Mouse (Mus musculus) layer of hippocampus, postnatal 14 days (tissue): Measurements from ENCODE around the gene Ngdn. TPM values are rescaled to one million over a fixed set of nuclear protein-coding genes. Genes with fewer than 3 reads are reported as not detected.
"Not testable (repeated sequence)": the region's sequence is repeated elsewhere in the genome, so short reads cannot be mapped to it uniquely, and the experiment has no call there.

ENCODE experiments used
- DNase-seq, 2 experiments: peaks; one replicate each; pipeline ENCODE4 v3.0.0; 2021 to 2022; ENCODE audit warnings: low spot score in 2 of 2, mixed read lengths in 1 of 2
- total RNA-seq, 2 experiments: library from RNA; stranded (reverse); gene quantifications; 2 replicates each; pipeline ENCODE4 v1.2.3; 2021

Ngdn gene
- total RNA-seq, 2 experiments from 2014 or later: 28.6 to 33.5 TPM

DNA sequence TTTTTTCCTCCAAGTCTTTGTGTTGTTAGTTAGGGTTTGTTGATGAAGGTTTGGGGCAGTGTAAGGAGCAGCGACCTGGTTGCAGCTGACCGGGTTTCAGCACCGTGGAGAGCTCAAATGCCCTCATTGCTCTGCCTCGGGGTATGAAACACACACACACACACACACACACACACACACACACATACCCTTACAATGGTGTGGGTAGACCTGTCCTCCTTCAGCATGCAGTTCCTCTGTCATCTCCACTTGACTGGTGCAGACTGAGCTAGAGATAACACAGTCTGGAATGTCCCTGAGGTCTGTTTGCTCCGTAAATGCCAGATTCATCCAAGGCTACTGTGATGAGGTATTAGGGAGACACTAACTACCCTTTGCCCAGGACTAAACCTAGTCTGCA, 12.0 kb downstream of the Ngdn start:
- DNase-seq: no peak

DNA sequence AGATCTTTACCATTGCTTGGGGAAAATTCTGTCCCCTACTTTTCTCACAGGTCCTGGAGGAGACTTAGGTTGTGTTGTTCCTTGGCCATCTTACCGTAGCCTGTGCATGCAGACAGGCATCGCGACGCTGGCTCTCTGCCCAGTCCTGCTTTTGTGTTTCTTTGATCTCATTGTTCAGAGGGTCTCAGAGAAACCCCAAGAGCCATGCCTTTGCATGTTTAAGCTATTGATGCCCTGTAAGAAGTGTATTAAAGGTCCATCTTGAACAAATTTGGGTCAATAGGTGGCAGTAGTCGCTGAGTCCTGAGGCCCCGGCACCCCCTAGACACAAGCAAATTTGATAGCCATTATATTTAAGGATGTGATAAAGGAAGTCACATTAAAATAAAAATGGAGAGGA, 12.4 kb downstream of the Ngdn start:
- DNase-seq: no peak

DNA sequence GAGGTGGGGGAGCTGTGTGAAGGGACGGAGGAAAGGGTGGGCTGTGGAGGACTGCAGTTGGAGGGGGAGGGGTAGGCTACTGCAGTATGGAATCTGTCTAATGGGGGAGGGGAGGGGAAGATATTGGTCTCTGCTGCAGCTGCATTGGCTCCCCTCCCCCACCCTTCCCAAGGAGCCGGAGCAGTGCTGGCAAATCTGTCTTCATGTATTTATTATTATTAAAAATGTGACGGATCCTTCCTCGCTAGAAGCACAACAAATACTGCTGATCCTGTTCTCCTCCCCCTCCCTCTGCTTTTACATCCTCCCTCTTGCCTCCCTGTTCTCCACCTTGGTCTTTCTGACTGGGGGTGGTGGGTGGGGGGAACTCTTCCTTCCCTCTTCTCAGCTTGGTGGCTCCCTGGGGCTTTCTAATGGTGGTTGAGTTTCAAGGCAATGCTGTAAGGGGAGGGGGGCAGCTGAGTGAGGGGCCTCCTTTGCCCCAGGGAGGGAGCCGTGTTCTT, 13.1 kb downstream of the Ngdn start:
- no peak for DNase-seq

DNA sequence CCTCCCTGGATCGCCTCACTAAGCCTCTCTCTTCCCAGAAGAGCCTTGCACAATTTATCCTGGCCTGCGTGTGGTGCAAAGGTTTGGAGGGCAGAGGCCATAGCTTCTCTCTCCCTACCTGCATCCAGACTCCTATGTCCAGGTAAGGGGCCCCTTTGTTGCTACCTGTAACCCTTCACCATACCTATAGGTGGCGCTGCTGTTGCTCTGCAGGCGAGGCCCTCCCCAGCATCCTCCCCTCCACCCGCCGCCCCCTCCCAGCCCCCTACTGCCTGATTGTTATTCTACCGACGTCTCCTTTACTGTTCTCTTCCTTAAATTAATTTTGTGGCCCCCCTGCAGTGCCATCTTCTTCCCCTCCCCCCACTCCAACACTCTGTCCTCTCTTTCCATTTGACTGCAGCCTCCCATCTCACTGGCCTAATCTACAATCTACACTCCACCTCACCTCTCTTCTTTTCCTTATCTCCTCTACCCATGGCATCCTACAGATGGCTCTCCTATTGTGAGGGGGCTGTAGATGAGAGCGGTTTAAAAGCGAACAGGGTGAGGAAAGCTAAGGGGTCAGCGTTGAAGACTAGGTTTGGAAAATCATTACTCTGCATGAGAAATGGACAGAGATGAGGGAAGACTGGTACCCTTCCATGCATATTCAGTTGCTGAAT, 13.9 kb downstream of the Ngdn start:
- DNase-seq: no peak

DNA sequence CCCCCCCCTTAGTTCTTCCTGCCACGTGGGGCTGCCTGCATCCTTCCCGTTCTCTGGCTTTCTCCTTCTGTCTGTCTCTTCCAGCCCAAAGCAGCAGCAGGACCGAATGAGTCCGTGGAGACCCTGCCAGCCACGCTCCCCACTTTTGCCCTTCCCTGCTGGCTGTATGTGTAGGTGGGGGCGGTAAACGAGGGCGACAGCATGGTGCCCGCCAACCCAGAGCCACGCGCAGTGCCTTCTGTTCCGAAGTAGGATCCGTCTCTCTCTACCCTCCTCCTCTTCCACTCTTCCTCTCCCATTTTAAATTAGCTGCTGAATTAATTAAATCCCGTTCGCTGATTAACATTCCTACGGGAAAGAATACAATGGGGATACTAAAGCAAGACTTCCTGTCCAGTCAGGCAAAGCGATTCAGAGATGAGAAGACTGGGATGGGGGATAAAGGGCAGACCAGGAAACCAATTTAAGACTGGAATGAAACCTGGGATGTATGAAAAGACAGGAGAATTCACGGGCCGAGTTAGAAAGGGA, 17.5 kb downstream of the Ngdn start:
- DNase-seq: peak; percentile 40 to 71

DNA sequence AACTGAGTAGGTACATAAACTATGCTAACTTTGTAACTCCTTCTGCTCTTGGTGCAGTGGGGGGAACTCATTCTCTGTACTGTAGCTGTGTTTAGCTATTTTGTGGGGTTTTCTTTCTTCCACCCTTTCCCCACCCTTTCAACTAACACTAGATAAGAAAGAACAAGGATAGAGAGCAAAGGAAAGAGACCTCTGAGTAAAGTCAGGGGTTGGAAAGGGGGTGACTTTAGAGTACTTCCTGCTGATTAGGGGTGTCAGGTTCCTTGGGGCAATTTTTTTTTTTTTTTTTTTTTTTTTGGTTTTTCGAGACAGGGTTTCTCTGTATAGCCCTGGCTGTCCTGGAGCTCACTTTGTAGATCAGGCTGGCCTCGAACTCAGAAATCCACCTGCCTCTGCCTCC, 28.4 kb downstream of the Ngdn start:
- not testable (repeated sequence) for DNase-seq

DNA sequence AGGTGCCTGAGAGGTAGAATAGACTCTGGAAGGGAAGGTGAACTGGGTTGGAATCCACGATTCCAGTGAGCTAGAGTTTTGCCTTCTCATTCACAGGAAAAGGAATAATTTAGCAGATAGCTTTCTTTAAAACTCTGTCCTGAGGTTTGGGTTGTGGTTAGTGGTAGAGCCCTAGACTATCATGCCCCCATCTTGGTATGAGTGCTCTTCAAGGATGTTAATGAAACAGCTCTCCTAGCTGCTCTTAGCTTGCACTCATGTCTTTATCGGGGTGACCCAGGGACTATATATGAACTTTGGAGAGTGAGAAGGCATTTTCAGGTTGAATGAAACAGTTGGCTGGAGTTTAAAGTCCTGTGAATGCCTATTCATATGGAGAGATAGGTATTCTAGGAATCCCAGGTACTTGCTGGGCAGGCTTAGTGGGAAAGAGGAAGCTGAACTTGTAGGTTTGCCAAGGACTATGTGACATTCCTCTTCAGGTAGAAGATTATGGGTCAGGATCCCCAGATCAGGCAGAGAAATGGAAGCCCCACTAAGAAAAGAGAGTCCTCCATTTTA, 32.8 kb downstream of the Ngdn start:
- DNase-seq: no peak

DNA sequence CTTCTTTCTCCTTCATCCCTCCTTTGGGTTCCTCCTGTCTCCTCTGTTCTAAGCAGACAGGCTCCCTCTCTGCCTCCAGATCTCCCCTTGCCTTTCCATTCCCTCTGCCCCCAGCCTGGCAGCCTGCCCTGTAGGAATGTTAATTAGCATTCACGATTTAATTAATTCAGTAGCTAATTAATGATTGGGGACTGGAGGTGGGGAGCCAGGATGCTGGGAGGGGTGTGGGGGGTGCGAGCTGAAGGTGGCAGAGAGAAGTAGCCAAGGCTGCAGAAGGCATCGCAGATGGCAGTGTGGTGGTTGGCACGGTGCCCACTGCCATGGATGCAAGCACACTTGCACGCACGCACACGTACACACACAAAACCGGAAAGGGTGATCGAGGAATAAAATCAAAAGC, 37.2 kb downstream of the Ngdn start:
- peak; percentile 89 to 96 for DNase-seq

DNA sequence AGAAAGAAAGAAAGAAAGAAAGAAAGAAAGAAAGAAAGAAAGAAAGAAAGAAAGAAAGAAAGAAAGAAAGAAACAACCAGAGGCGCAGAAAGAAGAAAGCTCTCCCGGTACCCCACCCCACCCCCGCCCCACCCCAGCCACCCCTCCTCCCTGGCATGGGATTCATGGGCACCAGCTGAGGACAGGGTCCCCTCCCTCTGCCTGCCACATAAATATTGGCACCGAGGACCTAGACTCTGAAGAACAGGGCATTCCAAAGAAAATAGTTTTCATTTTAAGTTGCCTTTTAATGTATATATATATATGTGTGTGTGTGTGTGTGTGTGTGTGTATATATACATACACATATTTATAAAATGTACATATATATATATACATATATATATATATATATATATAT, 37.8 kb downstream of the Ngdn start:
- DNase-seq: no peak

DNA sequence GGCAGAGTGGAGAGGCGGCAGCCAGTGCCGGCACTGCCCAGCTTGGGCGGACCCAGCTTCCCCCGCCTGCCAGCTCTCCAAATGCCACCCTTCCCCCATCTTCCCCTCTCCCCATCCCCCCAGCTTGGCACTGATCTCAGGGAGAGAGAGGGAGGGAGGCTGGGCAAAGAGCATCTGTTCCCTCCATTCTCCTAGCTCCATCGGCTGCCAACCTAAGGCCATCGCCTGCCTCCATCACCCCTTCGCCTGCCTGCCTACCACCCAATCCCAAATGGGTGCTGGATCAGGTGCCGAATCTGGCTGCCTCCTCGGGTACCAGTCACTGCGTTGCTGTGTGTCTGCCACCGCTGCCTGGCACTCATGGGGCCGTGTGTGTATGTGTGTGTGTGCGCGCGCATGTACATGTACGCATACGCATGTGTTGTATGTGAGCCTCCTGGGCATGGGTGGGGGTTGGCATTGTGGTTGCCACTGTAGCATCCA, 38.5 kb downstream of the Ngdn start:
- peak in 1 of 2 experiments; percentile 89 for DNase-seq

DNA sequence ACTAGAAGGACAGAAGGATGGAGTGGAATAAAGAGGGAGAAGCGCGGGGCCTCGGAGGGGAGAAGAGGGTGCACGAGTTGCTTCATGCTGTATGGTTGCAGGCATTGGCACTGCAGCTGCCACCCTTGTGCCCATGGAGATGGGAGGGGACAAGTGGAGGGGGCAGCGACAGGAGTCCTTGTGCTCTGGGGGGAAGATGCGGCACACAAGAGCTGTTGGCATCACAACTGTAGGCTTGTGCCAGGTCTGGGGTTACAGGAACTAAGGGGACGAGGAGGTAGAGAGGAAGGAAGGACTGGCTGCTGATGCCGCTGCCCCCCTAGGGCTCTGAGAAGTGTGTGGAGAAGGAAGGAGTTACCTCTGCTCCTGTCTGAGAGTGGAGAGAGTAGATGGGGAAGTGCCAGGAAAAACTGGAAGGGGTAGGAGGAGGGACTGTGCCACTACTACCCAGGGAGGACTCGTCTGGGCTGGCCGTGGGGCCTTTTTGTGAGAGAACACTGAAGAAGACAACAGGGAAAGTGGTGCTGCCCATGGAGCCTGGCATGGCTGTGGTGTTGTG, 39.0 kb downstream of the Ngdn start:
- DNase-seq: peak in 1 of 2 experiments; percentile 84

DNA sequence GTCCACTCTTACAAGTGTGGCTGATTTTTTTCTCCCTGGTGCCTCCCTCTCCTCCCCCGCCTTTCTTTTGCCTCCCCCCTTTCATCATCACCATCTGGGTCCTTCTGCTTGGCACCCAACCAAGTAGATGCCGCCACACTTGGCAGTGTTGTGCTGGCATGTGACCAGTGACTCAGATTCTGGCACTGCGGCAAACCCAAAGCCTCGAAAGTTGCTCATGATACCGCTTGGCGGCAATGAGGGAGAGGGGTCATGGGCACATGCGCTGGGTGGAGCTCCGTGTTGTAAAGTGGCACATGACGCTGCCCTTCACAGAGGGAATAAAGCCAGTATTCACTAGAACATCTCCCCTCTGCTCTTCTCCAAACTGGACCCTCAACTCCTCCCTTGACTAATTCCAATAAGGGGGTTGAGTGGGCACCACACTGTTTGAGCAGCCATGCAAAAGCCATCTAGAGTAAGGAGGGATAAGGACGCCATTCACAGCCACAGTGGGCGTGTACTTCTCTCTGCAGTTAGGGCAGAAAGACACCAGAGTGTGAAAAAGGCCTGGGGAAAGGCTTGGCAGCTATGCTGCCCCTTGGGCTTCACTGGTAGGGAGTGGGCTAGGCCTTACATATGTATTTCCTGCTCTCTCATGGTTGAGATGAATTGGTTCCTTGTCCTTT, 40.0 kb downstream of the Ngdn start:
- peak; percentile 91 to 93 for DNase-seq

DNA sequence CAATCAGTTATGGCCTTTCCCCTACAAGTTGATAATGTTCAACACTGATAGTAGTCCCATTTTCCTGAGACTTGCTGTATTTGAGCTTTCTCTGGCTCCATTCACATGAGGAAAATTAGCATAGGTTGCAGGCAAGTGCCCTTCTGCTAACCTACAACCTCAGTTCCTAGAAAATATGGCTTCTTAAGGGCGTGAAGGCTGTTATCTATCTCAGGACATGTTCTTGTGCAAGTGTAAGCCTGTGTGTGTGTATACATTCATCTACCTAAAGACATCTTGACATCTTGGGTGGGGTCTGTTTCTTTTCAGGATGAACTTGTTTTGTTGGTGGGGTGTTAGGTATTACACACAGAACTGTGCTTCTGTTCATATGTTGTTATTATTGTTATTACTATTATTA, 43.8 kb downstream of the Ngdn start:
- no peak for DNase-seq

DNA sequence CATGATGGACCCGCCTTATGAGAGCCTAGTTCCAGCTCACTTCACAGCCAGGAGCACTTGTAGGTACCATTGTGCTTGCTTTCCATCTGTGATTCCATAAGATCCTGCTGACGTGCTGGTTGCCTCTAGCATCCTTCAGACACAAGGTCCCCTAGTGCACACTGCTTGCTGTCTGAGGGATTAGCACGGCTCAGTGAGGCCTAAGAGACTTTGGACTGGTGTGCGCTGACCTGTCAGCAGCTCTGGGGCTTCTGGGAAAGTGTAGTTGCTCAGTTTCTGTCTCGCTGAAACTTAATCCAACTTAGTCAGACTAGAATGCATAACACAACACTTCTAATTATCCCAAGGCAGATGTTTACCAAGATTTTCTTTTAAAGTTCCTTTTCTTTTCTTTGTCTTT, 44.7 kb downstream of the Ngdn start:
- DNase-seq: no peak

DNA sequence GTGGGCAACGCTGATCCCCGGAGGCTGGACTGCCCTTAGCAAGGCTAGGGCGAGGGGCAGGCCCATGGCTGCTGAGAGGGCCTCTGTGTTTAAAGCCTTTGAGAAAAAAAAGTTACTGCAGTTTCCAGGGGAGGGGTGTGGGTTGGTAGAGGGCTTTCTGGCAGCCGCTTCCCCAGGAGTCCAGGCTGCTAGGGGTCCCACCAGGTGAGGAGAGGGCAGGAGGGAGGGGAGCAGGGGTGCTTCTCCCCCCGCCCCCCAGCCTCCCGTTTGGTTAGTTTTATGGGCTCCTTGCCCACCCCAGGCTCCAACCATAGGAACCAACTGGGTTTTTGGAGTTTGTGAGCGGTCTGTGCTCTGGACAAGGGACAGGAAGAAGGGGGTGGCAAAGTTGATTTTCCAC, 46.6 kb downstream of the Ngdn start:
- DNase-seq: no peak

DNA sequence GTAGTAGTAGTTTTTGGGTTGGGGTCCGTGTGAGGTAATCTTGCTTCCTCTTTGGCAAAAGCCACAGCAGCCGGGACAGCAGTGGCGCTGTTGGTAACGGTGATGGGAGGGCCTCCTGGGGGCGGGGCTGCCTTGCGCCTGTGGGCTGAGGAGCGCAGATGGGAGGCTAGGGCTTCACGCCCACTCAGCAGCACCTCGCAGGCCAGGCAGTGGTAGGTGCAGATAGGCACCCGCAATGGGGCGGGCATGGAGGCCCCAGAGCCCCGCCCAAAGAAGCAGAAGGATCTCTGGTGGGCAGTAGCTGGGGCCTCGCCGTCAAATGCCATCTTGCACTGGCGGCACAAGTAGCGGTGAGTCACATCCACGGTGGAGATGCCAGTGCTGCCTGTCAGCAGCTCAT, 47.4 kb downstream of the Ngdn start:
- DNase-seq: no peak

DNA sequence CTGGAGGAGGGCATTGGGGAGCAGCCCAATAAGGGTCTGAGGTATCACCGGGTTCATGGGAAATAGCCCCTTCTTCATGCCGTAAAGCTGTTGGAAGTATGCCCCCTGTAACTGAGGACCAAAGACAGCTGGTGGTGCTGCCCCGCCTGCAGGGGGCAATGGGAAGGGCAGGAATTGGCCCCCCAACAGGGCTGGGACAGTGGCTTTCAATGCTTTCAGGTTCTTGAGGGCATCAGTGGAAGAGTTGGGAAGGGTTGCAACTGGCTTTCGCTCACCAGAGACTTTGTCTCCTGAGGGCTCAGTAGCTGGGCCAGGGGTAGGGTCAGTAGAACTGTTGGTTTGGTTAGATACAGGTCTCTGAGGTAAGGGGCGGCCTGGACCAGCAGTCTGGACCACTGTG, 47.9 kb downstream of the Ngdn start:
- no peak for DNase-seq

DNA sequence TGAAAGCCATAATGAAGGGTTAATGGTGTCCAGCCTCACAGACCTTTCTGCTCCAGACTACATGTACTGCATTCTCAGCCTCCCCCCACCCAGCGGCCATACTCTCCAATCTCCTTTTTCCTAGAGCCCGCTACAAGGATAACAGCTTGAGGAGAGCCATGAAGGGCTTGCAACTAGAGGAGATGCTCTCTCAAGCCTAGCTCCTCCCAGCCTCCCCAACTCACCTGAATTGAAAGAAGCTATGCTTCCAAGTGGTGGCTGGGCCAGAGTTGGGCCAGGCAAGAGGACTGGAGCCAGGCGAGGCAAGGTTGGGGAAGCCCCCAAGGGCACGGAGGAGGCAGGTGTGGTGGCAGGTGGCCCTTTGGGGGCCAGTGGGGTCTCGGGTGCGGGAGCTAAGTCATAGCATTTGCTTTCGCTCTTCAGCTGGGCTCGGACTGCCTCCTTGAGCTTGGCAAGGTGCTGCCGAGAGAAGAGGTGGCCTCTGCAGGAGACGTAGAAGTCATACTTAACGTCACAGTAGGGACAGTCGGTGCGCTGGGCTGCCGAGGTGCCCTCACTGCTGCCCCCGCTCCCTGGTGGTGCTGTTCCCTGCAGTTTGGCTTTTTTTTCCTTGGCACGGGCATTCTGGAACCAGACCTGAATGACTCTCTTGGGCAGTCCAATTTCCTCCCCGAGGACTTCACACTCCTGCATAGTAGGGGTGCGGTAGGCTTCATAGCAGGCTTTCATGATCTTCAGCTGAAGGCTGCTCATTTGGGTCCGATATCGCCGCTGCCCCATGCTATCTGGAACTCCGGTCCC, 48.5 kb downstream of the Ngdn start:
- no peak for DNase-seq

DNA sequence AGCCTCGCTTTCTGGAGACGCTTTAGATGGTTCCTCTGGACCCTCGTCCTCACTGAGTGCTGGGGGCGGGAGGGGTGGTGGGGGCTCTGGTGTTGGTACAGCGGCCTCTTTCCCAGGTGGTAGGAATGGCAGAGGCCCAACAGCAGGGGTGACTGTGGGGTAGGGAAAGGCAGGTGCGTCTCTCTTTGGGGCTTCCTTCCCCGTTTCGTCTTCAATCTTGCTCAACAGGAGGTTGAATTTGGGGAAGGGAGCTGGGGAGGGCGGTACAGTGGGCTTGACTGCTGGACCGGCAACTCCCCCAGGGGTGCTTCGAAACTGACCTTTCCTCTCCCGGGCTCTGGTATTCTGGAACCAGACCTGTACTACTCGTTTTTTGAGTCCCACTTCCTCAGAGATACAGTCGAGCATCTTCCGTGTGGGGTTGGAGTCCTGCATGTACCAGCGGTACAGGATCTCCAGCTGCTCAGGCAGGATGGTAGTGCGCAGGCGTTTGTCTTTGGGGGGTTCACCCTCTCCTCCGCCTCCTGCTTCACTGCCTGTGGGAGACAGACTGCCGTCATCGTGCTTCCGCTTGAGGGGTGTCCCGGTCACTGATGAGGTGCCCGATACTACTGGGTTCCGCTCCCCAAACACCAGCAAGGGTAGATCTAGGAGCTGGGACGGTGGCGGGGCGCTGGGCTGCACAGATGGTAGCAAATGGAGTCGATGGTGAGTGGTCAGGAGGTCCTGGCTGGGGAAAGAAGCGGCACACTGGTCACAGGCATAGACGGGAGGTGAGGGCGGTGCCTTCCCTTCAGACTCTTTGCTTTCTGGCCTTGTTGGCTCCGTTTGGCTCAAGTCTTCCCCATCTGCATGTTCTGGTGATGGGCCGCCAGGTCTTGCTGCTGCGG, 49.5 kb downstream of the Ngdn start:
- no peak for DNase-seq

DNA sequence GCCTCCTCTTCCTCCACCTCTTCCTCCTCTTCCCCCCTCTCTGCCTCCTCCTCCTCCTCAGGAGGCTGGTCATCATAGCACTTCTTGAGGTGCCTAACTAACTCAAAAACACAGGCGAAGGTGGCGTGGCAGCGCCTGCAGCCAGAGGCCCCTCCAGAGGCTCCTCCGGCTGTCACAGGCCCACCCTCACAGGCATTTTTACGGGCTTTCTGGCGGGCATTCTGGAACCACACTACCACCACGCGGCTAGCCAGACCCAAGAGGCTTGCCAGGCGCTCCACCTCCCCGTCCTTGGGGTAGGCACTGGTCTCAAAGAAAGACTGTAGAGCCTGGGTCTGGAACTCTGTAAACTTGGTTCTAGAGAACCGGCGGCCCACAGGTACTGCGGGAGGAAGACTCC, 50.1 kb downstream of the Ngdn start:
- DNase-seq: no peak
